Mouse (Mus musculus) lung, adult 18-20 months (tissue): ENCODE measurements around the gene Copz1.
A peak's percentile ranks its signal among the peaks of the same experiment; 100 is the strongest.
"Not testable (repeated sequence)": the region's sequence is repeated elsewhere in the genome, so short reads cannot be mapped to it uniquely, and the experiment has no call there.

Experiments
- DNase-seq, 2 experiments: peaks; one replicate each; pipeline ENCODE4 v3.0.0; 2022; ENCODE audit warnings: mixed read lengths in 2 of 2

The Copz1 gene

GRCm38 (mm10) chr15:103252660-103253059 lies 19.9 kb upstream of the Copz1 start:
- peak; percentile 40 to 62 for DNase-seq

- DNase-seq: no peak
Measured at GRCm38 (mm10) chr15:103253352-103253751, 19.2 kb upstream of the Copz1 start.

GRCm38 (mm10) chr15:103255169-103255568 lies 17.3 kb upstream of the Copz1 start:
- peak; percentile 53 to 65 for DNase-seq

GRCm38 (mm10) chr15:103256210-103256986 lies 16.1 kb upstream of the Copz1 start:
- no peak for DNase-seq

GRCm38 (mm10) chr15:103257790-103258728 lies 14.5 kb upstream of the Copz1 start, which contains the start of gene Nfe2:
Gene Nfe2 (minus strand): TSS chr15:103258403.
- peak; percentile 94 to 97 for DNase-seq

GRCm38 (mm10) chr15:103259162-103259561 lies 13.4 kb upstream of the Copz1 start:
- DNase-seq: no peak

GRCm38 (mm10) chr15:103259989-103260388 lies 12.5 kb upstream of the Copz1 start:
- peak; percentile 57 to 62 for DNase-seq

GRCm38 (mm10) chr15:103264794-103265193 lies 7.7 kb upstream of the Copz1 start:
- no peak for DNase-seq

GRCm38 (mm10) chr15:103268903-103269302 lies 3.6 kb upstream of the Copz1 start:
- no peak for DNase-seq

GRCm38 (mm10) chr15:103275943-103276342 lies 3.4 kb downstream of the Copz1 start:
- not testable (repeated sequence) for DNase-seq

GRCm38 (mm10) chr15:103277949-103278348 lies 5.4 kb downstream of the Copz1 start:
- no peak for DNase-seq

- no peak for DNase-seq
Measured at GRCm38 (mm10) chr15:103279750-103280149, 7.2 kb downstream of the Copz1 start.

GRCm38 (mm10) chr15:103280817-103281464 lies 8.4 kb downstream of the Copz1 start:
- peak in 1 of 2 experiments; percentile 34 for DNase-seq

GRCm38 (mm10) chr15:103281465-103282205 lies 9.1 kb downstream of the Copz1 start:
- no peak for DNase-seq

GRCm38 (mm10) chr15:103284066-103284465 lies 11.6 kb downstream of the Copz1 start:
- peak; percentile 44 to 58 for DNase-seq

GRCm38 (mm10) chr15:103284647-103285046 lies 12.1 kb downstream of the Copz1 start:
- DNase-seq: no peak

GRCm38 (mm10) chr15:103285778-103286417 lies 13.4 kb downstream of the Copz1 start:
- DNase-seq: peak in 1 of 2 experiments; percentile 37

GRCm38 (mm10) chr15:103289600-103289999 lies 17.1 kb downstream of the Copz1 start:
- no peak for DNase-seq

GRCm38 (mm10) chr15:103290417-103290816 lies 17.9 kb downstream of the Copz1 start:
- no peak for DNase-seq

- DNase-seq: no peak
Measured at GRCm38 (mm10) chr15:103290843-103291242, 18.3 kb downstream of the Copz1 start.

- no peak for DNase-seq
Measured at GRCm38 (mm10) chr15:103292673-103293345, 20.3 kb downstream of the Copz1 start.
